Mouse (Mus musculus) liver, postnatal 0 days (tissue): ENCODE results near the gene Kif16b.

Experiments used
- CTCF ChIP-seq: sonication (generic); IDR thresholded peaks from 2 replicates; pipeline ENCODE4 v1.5.1; 2016; ENCODE audit warnings: antibody characterized with exemption, low read depth
- EP300 ChIP-seq: IDR thresholded peaks from 2 replicates; pipeline ENCODE4 v1.6.1; 2016; ENCODE audit warnings: antibody characterized with exemption, low read depth, mild to moderate bottlenecking

GRCm38 (mm10) chr2:142879257-142879818 lies 22.0 kb downstream of the Kif16b start:
- TF ChIP-seq CTCF: no peak
- no peak for TF ChIP-seq EP300
